In the genomic region with DNA sequence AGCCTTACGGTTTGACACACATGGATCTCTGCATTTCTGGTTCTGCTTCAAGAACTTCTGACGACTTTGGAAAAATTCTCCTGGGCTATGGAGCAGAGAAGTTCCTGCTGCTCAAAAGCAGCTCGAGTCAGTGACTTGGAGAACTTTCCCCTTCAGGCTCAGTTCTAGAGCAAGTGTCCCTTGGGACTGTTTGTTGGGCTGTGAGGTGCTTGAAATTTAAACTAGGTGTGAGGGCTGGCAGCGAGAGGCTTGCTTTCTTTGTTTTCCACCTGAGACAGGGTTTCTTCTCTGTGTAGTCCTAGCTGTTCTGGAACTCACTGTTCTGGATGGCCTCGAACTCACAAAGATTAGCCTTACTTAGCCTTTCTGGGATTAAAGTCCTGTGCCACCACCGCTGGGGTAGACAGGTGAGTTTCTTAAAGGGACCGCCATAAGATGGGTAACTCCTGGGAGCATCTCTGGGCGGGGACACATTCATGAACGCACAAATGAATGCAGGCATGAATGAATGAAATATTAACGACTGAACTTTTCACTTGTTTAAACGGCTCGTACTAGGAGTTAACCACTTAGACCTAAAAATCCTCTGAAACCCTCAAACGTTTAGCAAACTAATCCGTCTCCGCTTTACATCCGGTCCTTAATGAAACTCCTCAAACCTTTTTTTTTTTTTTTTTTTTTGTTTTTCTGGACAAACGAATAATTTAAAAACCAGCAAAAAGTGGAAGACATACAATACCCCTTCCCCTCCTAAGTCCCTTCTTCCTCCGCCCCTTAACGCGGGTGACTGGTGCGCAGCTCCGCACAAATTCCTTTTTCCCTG, we compare ENCODE assay signal across 8 mouse cellular contexts. TPM values are rescaled to one million over a fixed set of nuclear protein-coding genes. Genes with fewer than 3 reads are reported as not detected.
A peak's percentile ranks its signal among the peaks of the same experiment; 100 is the strongest.
DNase-seq lines count a peak whose midpoint lies in the region; ATAC-seq lines count a peak whose summit lies in the region.

No protein-coding gene starts in this region.

- ATAC-seq in limb, embryonic 15.5 days (ENCODE audit: insufficient number of reproducible peaks, low FRiP score, low TSS enrichment, low read depth), result peak; percentile 12; the same call in 1 of the 2 replicates
- no peak for ATAC-seq in stomach, embryonic 14.5 days (ENCODE audit: insufficient number of reproducible peaks, insufficient read depth, low FRiP score, low read depth)

- H3K9ac ChIP-seq in limb, embryonic 15.5 days, result peak overlapping the region; percentile 92
- H3K9ac ChIP-seq in stomach, embryonic 14.5 days (replicated peaks; ENCODE audit: low read depth, low read length), result peak overlapping the region; percentile 89

- peaks cover 50% of the 10 kb centered on the region for H3K4me1 ChIP-seq in forebrain, embryonic 10.5 days
- H3K4me1 ChIP-seq in limb, embryonic 15.5 days, result peaks cover 20% of the 10 kb centered on the region
- H3K4me1 ChIP-seq in stomach, embryonic 14.5 days (ENCODE audit: control insufficient read depth, insufficient read depth, low read length), result peaks cover 18% of the 10 kb centered on the region; the same call in 1 of the 2 replicates

- peak overlapping the region; percentile 99 for H3K27ac ChIP-seq in forebrain, embryonic 10.5 days
- peak overlapping the region; percentile 98 for H3K27ac ChIP-seq in limb, embryonic 15.5 days
- peak overlapping the region; percentile 96 for H3K27ac ChIP-seq in stomach, embryonic 14.5 days (ENCODE audit: low read length)

- intact Hi-C loops in left cerebral cortex, postnatal 10 days (cut with DNase I), result no loop called here

- no peaks in the 10 kb centered on the region for H3K9me3 ChIP-seq in forebrain, embryonic 10.5 days
- no peaks in the 10 kb centered on the region for H3K9me3 ChIP-seq in limb, embryonic 15.5 days
- no peaks in the 10 kb centered on the region for H3K9me3 ChIP-seq in stomach, embryonic 14.5 days (ENCODE audit: control insufficient read depth, low read depth, low read length)

- peak; percentile 23 for DNase-seq in retina, embryonic 14.5 days (ENCODE audit: low spot score)
- DNase-seq in retina, postnatal 1 day, result no peak
- no peak for DNase-seq in forebrain, embryonic 10.5 days (ENCODE audit: extremely low spot score, low spot score)
- no peak for DNase-seq in layer of hippocampus, adult 11-12 months (ENCODE audit: low spot score)
- DNase-seq in left cerebral cortex, postnatal 10 days (ENCODE audit: extremely low spot score in 1 of 2, low spot score in 2 of 2), result no peak
- no peak for DNase-seq in frontal cortex, postnatal 36 days (ENCODE audit: low spot score in 2 of 2)

- peak overlapping the region; percentile 95 for H3K4me3 ChIP-seq in forebrain, embryonic 10.5 days
- peak overlapping the region; percentile 100 for H3K4me3 ChIP-seq in limb, embryonic 15.5 days
- peak overlapping the region; percentile 87 for H3K4me3 ChIP-seq in stomach, embryonic 14.5 days (ENCODE audit: low read depth, low read length)

- H3K4me2 ChIP-seq in limb, embryonic 15.5 days, result peak overlapping the region; percentile 85
- H3K4me2 ChIP-seq in stomach, embryonic 14.5 days (replicated peaks; ENCODE audit: low read depth, low read length), result peak overlapping the region; percentile 77

- peaks cover 8% of the 10 kb centered on the region; the same call in 1 of the 2 replicates for H3K27me3 ChIP-seq in forebrain, embryonic 10.5 days (ENCODE audit: poor library complexity, severe bottlenecking)
- no peaks in the 10 kb centered on the region for H3K27me3 ChIP-seq in limb, embryonic 15.5 days
- no peaks in the 10 kb centered on the region for H3K27me3 ChIP-seq in stomach, embryonic 14.5 days (ENCODE audit: control insufficient read depth, insufficient read depth, low read length)

- peaks cover 26% of the 10 kb centered on the region for H3K36me3 ChIP-seq in forebrain, embryonic 10.5 days (replicated peaks)
- peaks cover 9% of the 10 kb centered on the region; the same call in 1 of the 2 replicates for H3K36me3 ChIP-seq in limb, embryonic 15.5 days
- peaks cover 15% of the 10 kb centered on the region for H3K36me3 ChIP-seq in stomach, embryonic 14.5 days (ENCODE audit: control insufficient read depth, insufficient read depth, low read length)

- WGBS in forebrain, embryonic 10.5 days, result 15% methylated on average over 22 of the region's 22 CpGs
- 12% methylated on average over 22 of the region's 22 CpGs for WGBS in limb, embryonic 15.5 days
- 12% methylated on average over 22 of the region's 22 CpGs for WGBS in stomach, embryonic 14.5 days

RNA-seq across cellular contexts. Expression of a gene that starts 0.5 kb away (rescaled TPM):
- polyA plus RNA-seq in forebrain, embryonic 10.5 days (2016; fragmentation: Nextera tagmentation; extraction: Ambion mirVana), result 30.9 TPM in 2 replicates
- polyA plus RNA-seq in limb, embryonic 15.5 days (2015; fragmentation: Nextera tagmentation; extraction: Ambion mirVana), result 25.3 and 33.7 TPM in 2 replicates
- 42.0 and 42.4 TPM in 2 replicates for polyA plus RNA-seq in stomach, embryonic 14.5 days (2014; fragmentation: Nextera tagmentation; extraction: Ambion mirVana)
- total RNA-seq in left cerebral cortex, postnatal 10 days (2021), result 100 to 1,000 TPM; 103 TPM
